Mouse (Mus musculus): ENCODE measurements at regions not wholly inside any gene's neighbourhood (a gene's known extent, or its start where the extent isn't known, plus 50 kb on each side); places are given as distances from the start of the nearest gene placed in this dataset.
"Not testable (repeated sequence)": the region's sequence is repeated elsewhere in the genome, so short reads cannot be mapped to it uniquely, and the experiment has no call there.

DNA sequence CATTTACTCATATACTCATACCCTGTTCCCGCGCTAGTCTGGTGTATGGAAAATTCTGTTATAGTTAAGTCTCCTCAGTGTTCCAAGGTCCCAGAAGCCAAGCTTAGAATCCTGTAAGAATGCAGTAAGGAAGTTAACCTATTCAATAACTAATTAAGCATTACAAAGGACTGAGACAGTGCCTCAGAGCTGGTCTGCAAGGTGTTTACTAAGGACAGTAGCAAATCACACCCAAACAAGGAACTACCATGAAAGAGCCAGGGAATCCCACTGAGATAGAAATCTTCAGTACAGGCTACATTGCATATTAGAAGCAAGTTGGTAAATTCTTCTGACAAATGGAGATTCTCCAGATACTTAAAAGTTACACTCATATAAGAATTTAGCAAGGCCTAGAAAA is 516.7 kb upstream of the Gm10131 start:
- not testable (repeated sequence) for TF ChIP-seq CTCF (conservative IDR thresholded peaks at IDR 0.05; ENCODE audit: low read length); POU5F1 (IDR thresholded peaks at IDR 0.05; ENCODE audit: borderline replicate concordance, low read length); NANOG (IDR thresholded peaks at IDR 0.05; ENCODE audit: borderline replicate concordance, low read length)

All from E14TG2a.4 (cell line).